Mouse (Mus musculus) midbrain, embryonic 11.5 days (tissue): ENCODE data around the gene Cd99l2. TPM values are rescaled to one million over a fixed set of nuclear protein-coding genes. Genes with fewer than 3 reads are reported as not detected.

ENCODE experiments used
- ATAC-seq: fragments of 200-750 bp; cut with Nextera tagmentation; 2 replicates; pipeline ENCODE4 v1.8.0; 2017; ENCODE audit warnings: moderate TSS enrichment, moderate library complexity; ENCODE audit not compliant: low FRiP score
- DNase-seq: peaks from one replicate; pipeline ENCODE4 v3.0.0; 2015; ENCODE audit warnings: low spot score; ENCODE audit errors: missing footprints
- H3K27ac ChIP-seq: fragments of 300-500 bp; sonication (generic); 2 replicates; pipeline ENCODE4 v1.5.1; 2014; ENCODE audit warnings: low read depth, low read length
- H3K27me3 ChIP-seq: fragments of 300-500 bp; sonication (generic); 2 replicates; pipeline ENCODE4 v1.6.1; 2014; ENCODE audit warnings: mild to moderate bottlenecking, low read length, moderate library complexity, mixed read lengths; ENCODE audit not compliant: control insufficient read depth, insufficient read depth
- H3K36me3 ChIP-seq: fragments of 300-500 bp; sonication (generic); 2 replicates; pipeline ENCODE4 v1.6.1; 2014; ENCODE audit warnings: mild to moderate bottlenecking, low read length, moderate library complexity, mixed read lengths; ENCODE audit not compliant: control insufficient read depth, insufficient read depth
- H3K4me1 ChIP-seq: fragments of 300-500 bp; sonication (generic); 2 replicates; pipeline ENCODE4 v1.6.1; 2014; ENCODE audit warnings: low read length; ENCODE audit not compliant: control insufficient read depth, insufficient read depth
- H3K4me2 ChIP-seq: fragments of 300-500 bp; sonication (generic); 2 replicates; pipeline ENCODE4 v1.6.1; 2014; ENCODE audit warnings: mild to moderate bottlenecking, moderate library complexity
- H3K4me3 ChIP-seq: fragments of 300-500 bp; sonication (generic); 2 replicates; pipeline ENCODE4 v1.5.1; 2014; ENCODE audit warnings: low read depth, low read length
- H3K9ac ChIP-seq: fragments of 300-500 bp; sonication (generic); 2 replicates; pipeline ENCODE4 v1.6.1; 2014; ENCODE audit warnings: low read length
- H3K9me3 ChIP-seq: fragments of 300-500 bp; sonication (generic); 2 replicates; pipeline ENCODE4 v1.6.1; 2016; ENCODE audit warnings: low read length; ENCODE audit not compliant: control insufficient read depth
- WGBS: fragments of 180-500 bp; shearing (Covaris S2); extraction: QIAGEN DNeasy Blood & Tissue Kit; methylation state at CpG from one replicate; pipeline ENCODE4 v1.1.7; 2014; 5-methylcytosine and 5-hydroxymethylcytosine counted together
- polyA plus RNA-seq: library from polyadenylated mRNA; unstranded; fragments of >200 nt; fragmentation: Nextera tagmentation; extraction: Ambion mirVana; gene quantifications from 2 replicates; pipeline ENCODE4 v1.2.1, GENCODE M21; 2014

Cd99l2 gene
- polyA plus RNA-seq, 1 experiment from 2014 or later, result 28.3 TPM

GRCm38 (mm10) chrX:71475497-71475896 is 17.2 kb downstream of the Cd99l2 start:
- Histone ChIP-seq H3K9me3 (no peaks in the 10 kb centered on the region), H3K9ac (no peak overlapping the region), H3K4me1 (no peaks in the 10 kb centered on the region), H3K36me3 (no peaks in the 10 kb centered on the region), H3K4me2 (no peak overlapping the region), H3K27me3 (no peaks in the 10 kb centered on the region), H3K4me3 (no peak overlapping the region), H3K27ac (no peak overlapping the region)
- ATAC-seq, result no peak
- DNase-seq, result no peak
- WGBS, result 82% methylated on average over 3 of the region's 3 CpGs

- DNase-seq (no peak), ATAC-seq (no peak)
- Histone ChIP-seq H3K27me3 (no peaks in the 10 kb centered on the region), H3K4me1 (no peaks in the 10 kb centered on the region), H3K9ac (no peak overlapping the region), H3K4me3 (no peak overlapping the region), H3K9me3 (no peaks in the 10 kb centered on the region), H3K4me2 (no peak overlapping the region), H3K27ac (no peak overlapping the region), H3K36me3 (no peaks in the 10 kb centered on the region)
- WGBS, result 77% methylated on average over 3 of the region's 3 CpGs
Measured at GRCm38 (mm10) chrX:71475084-71475483, 17.6 kb downstream of the Cd99l2 start.

- Histone ChIP-seq H3K9ac (no peak overlapping the region), H3K27ac (no peak overlapping the region), H3K4me3 (no peak overlapping the region), H3K9me3 (no peaks in the 10 kb centered on the region), H3K36me3 (no peaks in the 10 kb centered on the region), H3K27me3 (no peaks in the 10 kb centered on the region), H3K4me1 (no peaks in the 10 kb centered on the region), H3K4me2 (no peak overlapping the region)
- DNase-seq (no peak), ATAC-seq (no peak)
- WGBS, result 88% methylated on average over 3 of the region's 3 CpGs
Measured at GRCm38 (mm10) chrX:71474296-71474956, 18.2 kb downstream of the Cd99l2 start.

GRCm38 (mm10) chrX:71468639-71469295 is 23.9 kb downstream of the Cd99l2 start:
- Histone ChIP-seq H3K27ac (no peak overlapping the region), H3K27me3 (no peaks in the 10 kb centered on the region), H3K4me1 (no peaks in the 10 kb centered on the region), H3K4me2 (no peak overlapping the region), H3K9me3 (no peaks in the 10 kb centered on the region), H3K4me3 (no peak overlapping the region), H3K9ac (no peak overlapping the region), H3K36me3 (no peaks in the 10 kb centered on the region)
- ATAC-seq (no peak), DNase-seq (no peak)
- 90% methylated on average over 5 of the region's 5 CpGs for WGBS

GRCm38 (mm10) chrX:71467491-71467890 is 25.2 kb downstream of the Cd99l2 start:
- Histone ChIP-seq H3K4me2 (no peak overlapping the region), H3K4me1 (no peaks in the 10 kb centered on the region), H3K4me3 (no peak overlapping the region), H3K9me3 (no peaks in the 10 kb centered on the region), H3K9ac (no peak overlapping the region), H3K36me3 (no peaks in the 10 kb centered on the region), H3K27me3 (no peaks in the 10 kb centered on the region), H3K27ac (no peak overlapping the region)
- no peak for DNase-seq
- no peak for ATAC-seq
- WGBS, result 96% methylated on average over 3 of the region's 3 CpGs

- no peak overlapping the region for H3K27ac ChIP-seq
- no peak overlapping the region for H3K4me2 ChIP-seq
- no peaks in the 10 kb centered on the region for H3K9me3 ChIP-seq
- H3K9ac ChIP-seq, result no peak overlapping the region
- no peaks in the 10 kb centered on the region for H3K36me3 ChIP-seq
- H3K27me3 ChIP-seq, result no peaks in the 10 kb centered on the region
- no peak for ATAC-seq
- H3K4me1 ChIP-seq, result no peaks in the 10 kb centered on the region
- 84% methylated on average over 1 of the region's 1 CpGs for WGBS
- H3K4me3 ChIP-seq, result no peak overlapping the region
- DNase-seq, result no peak
Measured at GRCm38 (mm10) chrX:71465417-71465816, 27.2 kb downstream of the Cd99l2 start.

- Histone ChIP-seq H3K9me3 (no peaks in the 10 kb centered on the region), H3K4me1 (no peaks in the 10 kb centered on the region), H3K4me2 (no peak overlapping the region), H3K9ac (no peak overlapping the region), H3K36me3 (no peaks in the 10 kb centered on the region), H3K4me3 (no peak overlapping the region), H3K27ac (no peak overlapping the region), H3K27me3 (no peaks in the 10 kb centered on the region)
- 82% methylated on average over 7 of the region's 7 CpGs for WGBS
- DNase-seq, result no peak
- ATAC-seq, result no peak
Measured at GRCm38 (mm10) chrX:71464138-71464826, 28.4 kb downstream of the Cd99l2 start.

GRCm38 (mm10) chrX:71456078-71456737 is 36.4 kb downstream of the Cd99l2 start:
- no peak overlapping the region for H3K27ac ChIP-seq
- H3K27me3 ChIP-seq, result no peaks in the 10 kb centered on the region
- no peak overlapping the region for H3K4me2 ChIP-seq
- 85% methylated on average over 6 of the region's 6 CpGs for WGBS
- no peak overlapping the region for H3K4me3 ChIP-seq
- DNase-seq, result no peak
- H3K9me3 ChIP-seq, result no peaks in the 10 kb centered on the region
- no peak for ATAC-seq
- no peaks in the 10 kb centered on the region for H3K4me1 ChIP-seq
- H3K9ac ChIP-seq, result no peak overlapping the region
- H3K36me3 ChIP-seq, result no peaks in the 10 kb centered on the region

- ATAC-seq, result no peak
- Histone ChIP-seq H3K9ac (no peak overlapping the region), H3K4me2 (no peak overlapping the region), H3K27ac (no peak overlapping the region), H3K4me3 (no peak overlapping the region), H3K9me3 (no peaks in the 10 kb centered on the region), H3K36me3 (no peaks in the 10 kb centered on the region), H3K4me1 (no peaks in the 10 kb centered on the region), H3K27me3 (no peaks in the 10 kb centered on the region; the same call in 1 of the 2 replicates)
- no peak for DNase-seq
- 85% methylated on average over 5 of the region's 5 CpGs for WGBS
Measured at GRCm38 (mm10) chrX:71442916-71443315, 49.7 kb downstream of the Cd99l2 start.
